Mouse (Mus musculus): Measurements from ENCODE around the gene Ube2m.

DNA sequence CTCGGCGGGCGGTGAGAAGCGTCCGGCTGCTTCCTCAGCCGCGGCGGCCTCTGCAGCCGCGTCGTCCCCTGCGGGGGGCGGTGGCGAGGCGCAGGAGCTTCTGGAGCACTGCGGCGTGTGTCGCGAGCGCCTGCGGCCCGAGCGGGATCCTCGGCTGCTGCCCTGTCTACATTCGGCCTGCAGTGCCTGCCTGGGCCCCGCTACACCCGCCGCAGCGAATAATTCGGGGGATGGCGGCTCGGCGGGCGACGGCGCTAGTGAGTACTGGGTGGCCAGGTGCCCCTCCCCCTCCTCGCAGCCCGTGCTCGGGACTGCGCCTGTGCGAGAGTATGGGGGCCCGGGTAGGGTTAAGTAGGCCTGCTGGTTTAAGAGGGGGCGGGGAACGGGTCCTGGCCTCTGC lies 13.3 kb downstream of the Ube2m start:
- TF ChIP-seq EP300 (IDR thresholded peaks at IDR 0.05; ENCODE audit: insufficient read depth, low read depth, low read length) (no peak), POLR2A (IDR thresholded peaks at IDR 0.05; ENCODE audit: insufficient read depth, low read depth, low read length) (no peak), CTCF (IDR thresholded peaks at IDR 0.05) (peak; percentile 28)

Measured in heart, adult 2 months (tissue).